Mouse (Mus musculus): ENCODE data around the gene Lrrc4c. TPM values are rescaled to one million over a fixed set of nuclear protein-coding genes. Genes with fewer than 3 reads are reported as not detected.

Lrrc4c gene
- polyA plus RNA-seq, 1 experiment: not detected

DNA sequence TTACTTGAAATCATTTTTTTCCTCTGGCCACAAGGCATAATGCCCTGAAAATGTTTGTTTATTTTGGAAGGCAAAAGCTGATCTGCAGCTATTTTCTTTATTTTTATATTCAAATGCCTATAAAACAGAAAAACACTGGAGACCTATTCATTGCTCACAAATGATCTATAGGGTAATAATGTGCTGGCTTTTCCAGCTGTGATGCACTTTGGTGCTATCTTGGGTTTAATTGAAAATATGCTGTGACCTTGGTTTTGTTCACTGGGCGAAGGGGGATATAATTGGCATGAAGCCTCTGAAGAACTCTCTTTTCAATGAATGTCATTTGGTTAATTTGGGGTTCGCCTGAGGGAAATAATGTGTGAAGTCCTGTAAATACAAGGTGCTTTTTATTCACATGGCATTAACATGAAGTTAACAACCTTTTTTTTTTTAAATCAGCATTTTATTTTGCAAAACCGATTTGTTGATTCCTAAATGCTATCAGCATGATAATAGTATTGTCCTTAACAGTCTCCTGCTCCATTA is 1286.8 kb downstream of the Lrrc4c start:
- TF ChIP-seq FLI1 (IDR thresholded peaks at IDR 0.05; ENCODE audit: low read length) (no peak), GATA1 (IDR thresholded peaks at IDR 0.05; ENCODE audit: borderline replicate concordance, low read length) (no peak)
- H3K4me3 ChIP-seq (replicated peaks): no peak overlapping the region
- H3K27me3 ChIP-seq (replicated peaks): no peaks in the 10 kb centered on the region
- H3K9me3 ChIP-seq: no peaks in the 10 kb centered on the region
- no peaks in the 10 kb centered on the region for H3K36me3 ChIP-seq (replicated peaks; ENCODE audit: low read length)
- H3K4me1 ChIP-seq: no peaks in the 10 kb centered on the region

DNA sequence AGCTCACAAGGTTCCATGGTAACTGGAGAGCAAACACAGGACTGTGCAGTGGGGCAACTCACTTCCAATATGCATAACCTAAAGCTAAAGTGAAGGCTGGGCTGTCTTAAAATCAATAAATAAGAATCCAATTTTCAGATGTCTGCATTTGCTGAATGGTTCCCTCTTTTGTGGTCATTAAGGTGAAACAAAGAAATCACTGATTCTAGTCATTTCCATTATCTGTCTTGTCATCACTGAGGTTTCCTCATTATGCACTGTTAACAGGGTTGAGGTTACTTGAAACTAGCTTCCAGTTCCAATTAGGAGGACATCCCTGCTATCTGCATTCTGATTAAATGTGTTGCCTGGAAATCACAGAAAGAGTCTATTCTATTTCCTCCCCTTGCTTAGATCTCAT is 1291.5 kb downstream of the Lrrc4c start:
- Histone ChIP-seq H3K36me3 (replicated peaks; ENCODE audit: low read length) (no peaks in the 10 kb centered on the region), H3K4me3 (replicated peaks) (no peak overlapping the region), H3K9me3 (no peaks in the 10 kb centered on the region), H3K4me1 (no peaks in the 10 kb centered on the region), H3K27me3 (replicated peaks) (no peaks in the 10 kb centered on the region)
- no peak for TF ChIP-seq GATA1 (IDR thresholded peaks at IDR 0.05; ENCODE audit: borderline replicate concordance, low read length)

DNA sequence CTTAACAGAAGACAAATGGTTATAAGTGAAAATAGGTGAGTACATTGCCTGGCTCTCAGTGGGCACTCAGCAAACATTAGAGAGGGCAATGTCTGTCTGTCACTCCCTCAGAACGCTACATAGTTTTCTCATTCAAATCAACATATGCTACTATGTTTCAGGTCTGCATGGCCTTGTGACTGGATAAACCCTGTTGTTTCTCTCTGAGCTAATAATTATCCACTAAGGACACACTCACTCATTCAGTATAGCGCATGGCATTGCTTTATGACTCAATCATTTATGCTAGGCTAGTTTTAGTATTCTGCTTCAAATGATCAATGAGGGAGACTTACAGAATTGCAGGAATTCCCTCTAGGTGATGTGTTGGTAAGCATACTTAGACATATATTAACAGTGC is 1292.6 kb downstream of the Lrrc4c start:
- TF ChIP-seq GATA1 (IDR thresholded peaks at IDR 0.05; ENCODE audit: borderline replicate concordance, low read length): no peak
- no peak for TF ChIP-seq FLI1 (IDR thresholded peaks at IDR 0.05; ENCODE audit: low read length)
- Histone ChIP-seq H3K4me1 (no peaks in the 10 kb centered on the region), H3K4me3 (replicated peaks) (no peak overlapping the region), H3K9me3 (no peaks in the 10 kb centered on the region), H3K27me3 (replicated peaks) (no peaks in the 10 kb centered on the region), H3K36me3 (replicated peaks; ENCODE audit: low read length) (no peaks in the 10 kb centered on the region)

DNA sequence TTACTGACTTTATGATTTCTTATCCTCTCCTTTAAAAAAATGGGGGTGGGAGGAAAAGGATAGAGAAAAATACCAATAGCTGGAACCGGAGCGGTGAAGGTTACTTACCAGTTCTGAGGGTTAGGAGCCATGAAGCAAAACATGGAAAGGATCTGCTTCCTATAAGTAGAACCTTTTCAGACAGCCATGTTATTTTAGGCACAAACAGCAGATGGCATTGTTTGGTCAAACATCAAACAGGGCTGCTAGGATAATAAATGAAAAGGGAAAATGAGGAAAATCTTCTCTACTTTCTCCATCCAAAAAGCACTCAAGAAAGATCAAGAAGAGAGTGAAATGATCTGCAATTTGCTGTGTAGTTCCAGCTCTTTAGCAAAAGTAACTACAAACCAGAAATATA is 1296.8 kb downstream of the Lrrc4c start:
- TF ChIP-seq FLI1 (IDR thresholded peaks at IDR 0.05; ENCODE audit: low read length) (no peak), GATA1 (IDR thresholded peaks at IDR 0.05; ENCODE audit: borderline replicate concordance, low read length) (no peak)
- no peaks in the 10 kb centered on the region for H3K4me1 ChIP-seq
- H3K36me3 ChIP-seq (replicated peaks; ENCODE audit: low read length): no peaks in the 10 kb centered on the region
- H3K4me3 ChIP-seq (replicated peaks): no peak overlapping the region
- no peaks in the 10 kb centered on the region for H3K9me3 ChIP-seq
- H3K27me3 ChIP-seq (replicated peaks): no peaks in the 10 kb centered on the region

DNA sequence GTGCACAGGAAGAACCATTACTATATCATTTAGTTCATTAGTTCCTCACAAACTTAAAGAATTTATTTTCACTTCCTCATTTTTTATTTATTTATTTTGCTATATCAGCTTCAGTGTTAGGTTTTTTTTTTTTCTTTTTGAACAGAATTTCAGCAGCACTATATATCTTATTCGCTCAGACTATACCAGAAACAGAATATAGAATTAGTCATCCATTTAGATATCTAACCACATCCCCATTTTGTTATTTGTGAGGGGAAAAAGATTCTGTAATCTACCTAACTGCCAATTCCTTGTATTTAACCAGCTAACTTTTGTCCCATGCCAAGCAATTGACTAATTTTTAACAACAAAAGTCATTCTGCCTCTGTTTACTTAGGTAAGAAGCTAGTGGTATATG is 1300.6 kb downstream of the Lrrc4c start:
- TF ChIP-seq FLI1 (IDR thresholded peaks at IDR 0.05; ENCODE audit: low read length) (no peak), GATA1 (IDR thresholded peaks at IDR 0.05; ENCODE audit: borderline replicate concordance, low read length) (no peak)
- H3K9me3 ChIP-seq: no peaks in the 10 kb centered on the region
- no peaks in the 10 kb centered on the region for H3K4me1 ChIP-seq
- no peaks in the 10 kb centered on the region for H3K27me3 ChIP-seq (replicated peaks)
- H3K36me3 ChIP-seq (replicated peaks; ENCODE audit: low read length): no peaks in the 10 kb centered on the region
- no peak overlapping the region for H3K4me3 ChIP-seq (replicated peaks)

DNA sequence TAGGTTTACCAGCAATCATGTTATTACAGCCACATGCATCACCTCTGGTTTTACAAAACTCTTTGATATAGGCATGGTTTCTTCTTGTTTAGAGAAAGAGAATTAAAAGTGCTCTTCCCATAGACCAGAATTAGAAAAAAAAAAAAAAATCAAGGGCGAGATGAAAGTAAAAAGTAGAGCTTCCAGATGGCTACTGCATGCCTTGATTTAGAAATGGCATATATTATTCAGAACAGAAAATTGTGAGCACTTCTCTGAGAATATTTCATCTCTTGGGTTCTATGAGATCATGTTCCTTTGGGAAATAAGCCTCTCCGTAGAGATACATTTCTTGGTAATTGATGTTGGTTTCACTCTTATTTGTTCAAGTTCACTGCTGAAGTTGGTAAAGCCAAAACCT is 1322.0 kb downstream of the Lrrc4c start:
- Histone ChIP-seq H3K27me3 (replicated peaks) (no peaks in the 10 kb centered on the region), H3K36me3 (replicated peaks; ENCODE audit: low read length) (no peaks in the 10 kb centered on the region), H3K4me3 (replicated peaks) (no peak overlapping the region), H3K4me1 (no peaks in the 10 kb centered on the region), H3K9me3 (no peaks in the 10 kb centered on the region)
- no peak for TF ChIP-seq FLI1 (IDR thresholded peaks at IDR 0.05; ENCODE audit: low read length)
- no peak for TF ChIP-seq GATA1 (IDR thresholded peaks at IDR 0.05; ENCODE audit: borderline replicate concordance, low read length)

DNA sequence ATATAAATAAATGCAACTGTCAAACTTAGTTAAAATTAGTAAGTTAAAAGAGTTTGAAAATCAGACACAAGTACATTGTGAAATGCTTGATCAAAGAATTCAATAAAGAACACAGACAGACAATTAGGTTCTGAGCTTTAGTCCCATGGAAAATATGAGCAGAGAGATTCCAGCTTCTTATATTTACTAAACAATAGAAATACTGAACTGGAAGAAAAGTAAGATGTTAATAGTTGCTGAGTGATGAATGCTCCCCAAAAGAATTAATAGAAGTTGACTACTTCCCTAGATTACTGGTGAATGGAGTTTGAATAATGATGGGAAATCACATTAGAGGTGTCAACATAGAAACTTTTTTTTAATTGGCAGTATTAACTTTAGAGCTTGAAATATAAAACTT is 1323.7 kb downstream of the Lrrc4c start:
- no peak for TF ChIP-seq GATA1 (IDR thresholded peaks at IDR 0.05; ENCODE audit: borderline replicate concordance, low read length)
- no peak for TF ChIP-seq FLI1 (IDR thresholded peaks at IDR 0.05; ENCODE audit: low read length)
- Histone ChIP-seq H3K9me3 (no peaks in the 10 kb centered on the region), H3K27me3 (replicated peaks) (no peaks in the 10 kb centered on the region), H3K36me3 (replicated peaks; ENCODE audit: low read length) (no peaks in the 10 kb centered on the region), H3K4me1 (no peaks in the 10 kb centered on the region), H3K4me3 (replicated peaks) (no peak overlapping the region)

DNA sequence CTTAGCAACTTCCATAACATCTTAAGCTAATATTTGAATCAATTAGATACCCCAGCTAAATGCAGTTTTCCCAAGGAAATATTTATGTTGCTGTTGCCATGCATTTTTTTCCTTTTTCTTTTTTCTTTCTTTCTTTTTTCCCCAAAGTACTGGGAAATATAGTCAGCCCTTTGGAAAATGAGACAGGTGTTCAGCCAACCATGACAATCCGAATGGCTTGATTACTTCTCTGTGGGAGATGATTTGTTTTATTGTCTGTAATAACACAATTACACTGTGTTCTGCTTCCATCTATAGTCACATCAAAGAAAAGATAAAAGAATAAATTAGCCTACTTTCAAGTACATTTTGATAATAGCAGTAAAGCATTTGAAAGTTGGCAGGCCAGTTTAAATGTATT is 1334.7 kb downstream of the Lrrc4c start:
- no peaks in the 10 kb centered on the region for H3K36me3 ChIP-seq (replicated peaks; ENCODE audit: low read length)
- H3K27me3 ChIP-seq (replicated peaks): no peaks in the 10 kb centered on the region
- H3K9me3 ChIP-seq: no peaks in the 10 kb centered on the region
- TF ChIP-seq FLI1 (IDR thresholded peaks at IDR 0.05; ENCODE audit: low read length) (no peak), GATA1 (IDR thresholded peaks at IDR 0.05; ENCODE audit: borderline replicate concordance, low read length) (no peak)
- H3K4me1 ChIP-seq: no peaks in the 10 kb centered on the region
- no peak overlapping the region for H3K4me3 ChIP-seq (replicated peaks)
